Mouse (Mus musculus) frontal cortex, postnatal 25 days (tissue): Measurements from ENCODE around the gene Grn.
"Not testable (repeated sequence)": the region's sequence is repeated elsewhere in the genome, so short reads cannot be mapped to it uniquely, and the experiment has no call there.

ENCODE experiments used
- DNase-seq, 2 experiments: peaks; one replicate each; pipeline ENCODE4 v3.0.0; 2022; ENCODE audit warnings: low spot score in 2 of 2

The Grn gene

GRCm38 (mm10) chr11:102430121-102431017 lies at the start of gene Grn:
Grn (plus strand) TSS chr11:102430315.
- peak; percentile 70 to 74 for DNase-seq

GRCm38 (mm10) chr11:102381341-102382100 lies 48.6 kb upstream of the Grn start:
- DNase-seq: no peak

GRCm38 (mm10) chr11:102382794-102383193 lies 47.3 kb upstream of the Grn start:
- no peak for DNase-seq

GRCm38 (mm10) chr11:102383365-102384136 lies 46.6 kb upstream of the Grn start:
- DNase-seq: no peak

GRCm38 (mm10) chr11:102384418-102384817 lies 45.7 kb upstream of the Grn start:
- DNase-seq: no peak

- no peak for DNase-seq
Observed at GRCm38 (mm10) chr11:102385075-102385474, 45.0 kb upstream of the Grn start.

- DNase-seq: no peak
Observed at GRCm38 (mm10) chr11:102386121-102386520, 44.0 kb upstream of the Grn start.

- DNase-seq: not testable (repeated sequence)
Observed at GRCm38 (mm10) chr11:102389436-102389835, 40.7 kb upstream of the Grn start.

GRCm38 (mm10) chr11:102392441-102393237 lies 37.5 kb upstream of the Grn start:
- DNase-seq: no peak

- DNase-seq: peak; percentile 82 to 93
Observed at GRCm38 (mm10) chr11:102393238-102393634, 36.9 kb upstream of the Grn start, which contains the start of gene Rundc3a. Rundc3a (plus strand) TSS chr11:102393403.

- peak in 1 of 2 experiments; percentile 16 for DNase-seq
Observed at GRCm38 (mm10) chr11:102393719-102394420, 36.2 kb upstream of the Grn start.

- DNase-seq: peak in 1 of 2 experiments; percentile 7
Observed at GRCm38 (mm10) chr11:102394421-102395124, 35.5 kb upstream of the Grn start.

- peak in 1 of 2 experiments; percentile 14 for DNase-seq
Observed at GRCm38 (mm10) chr11:102395250-102395649, 34.9 kb upstream of the Grn start.

- no peak for DNase-seq
Observed at GRCm38 (mm10) chr11:102396263-102396662, 33.9 kb upstream of the Grn start.

GRCm38 (mm10) chr11:102396671-102397141 lies 33.4 kb upstream of the Grn start:
- DNase-seq: peak in 1 of 2 experiments; percentile 33

- DNase-seq: peak in 1 of 2 experiments; percentile 8
Observed at GRCm38 (mm10) chr11:102398007-102398825, 31.9 kb upstream of the Grn start.

- DNase-seq: no peak
Observed at GRCm38 (mm10) chr11:102399107-102399506, 31.0 kb upstream of the Grn start.

- peak in 1 of 2 experiments; percentile 10 for DNase-seq
Observed at GRCm38 (mm10) chr11:102399610-102400072, 30.5 kb upstream of the Grn start.
